Mouse (Mus musculus) heart, postnatal 36 days (tissue): ENCODE measurements around the gene Dnajc28. TPM values are rescaled to one million over a fixed set of nuclear protein-coding genes. Genes with fewer than 3 reads are reported as not detected.
A peak's percentile ranks its signal among the peaks of the same experiment; 100 is the strongest.

Source experiments
- DNase-seq, 2 experiments: peaks; one replicate each; pipeline ENCODE4 v3.0.0; 2021 to 2022
- intact Hi-C: fragments of 180-260 bp; cut with DNase I; formaldehyde crosslinking; loops from one replicate; pipeline ENCODE4 v1.15.1; 2025
- total RNA-seq, 2 experiments: library from RNA; stranded (reverse); gene quantifications; 2 replicates each; pipeline ENCODE4 v1.2.3; 2021

Gene Dnajc28
- total RNA-seq, 2 experiments from 2014 or later: 32.3 to 35.8 TPM

- intact Hi-C loops: no loop called here
- DNase-seq: no peak
Measured at GRCm38 (mm10) chr16:91639161-91639560, 20.3 kb upstream of the Dnajc28 start.

GRCm38 (mm10) chr16:91633641-91634040 is 14.8 kb upstream of the Dnajc28 start:
- no peak for DNase-seq
- intact Hi-C loops: no loop called here

- DNase-seq: no peak
- intact Hi-C loops: no loop called here
Measured at GRCm38 (mm10) chr16:91632940-91633339, 14.1 kb upstream of the Dnajc28 start.

GRCm38 (mm10) chr16:91632439-91632838 is 13.6 kb upstream of the Dnajc28 start:
- intact Hi-C loops: no loop called here
- DNase-seq: no peak

- intact Hi-C loops: no loop called here
- DNase-seq: no peak
Measured at GRCm38 (mm10) chr16:91630584-91630983, 11.8 kb upstream of the Dnajc28 start.

DNA sequence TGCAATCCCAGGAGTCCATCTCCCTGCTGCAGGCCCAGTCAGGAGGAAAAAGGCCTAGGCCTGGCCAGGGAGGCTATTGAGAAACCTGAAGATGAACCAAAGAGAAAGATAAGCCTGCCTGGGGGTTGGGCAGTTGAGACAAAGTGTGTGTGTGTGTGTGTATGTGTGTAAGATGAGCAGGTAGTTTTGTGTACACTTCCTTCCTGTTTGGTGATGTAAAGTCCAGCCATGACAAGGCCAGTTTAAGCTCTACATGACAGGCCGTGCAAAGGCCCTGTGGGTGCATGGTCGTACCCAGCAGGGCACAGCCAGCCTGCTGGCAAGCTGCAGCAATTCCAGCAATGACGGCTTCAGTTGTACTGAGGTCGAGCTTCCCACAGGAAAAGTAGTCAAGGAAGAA is 10.9 kb upstream of the Dnajc28 start:
- intact Hi-C loops: no loop called here
- DNase-seq: no peak

DNA sequence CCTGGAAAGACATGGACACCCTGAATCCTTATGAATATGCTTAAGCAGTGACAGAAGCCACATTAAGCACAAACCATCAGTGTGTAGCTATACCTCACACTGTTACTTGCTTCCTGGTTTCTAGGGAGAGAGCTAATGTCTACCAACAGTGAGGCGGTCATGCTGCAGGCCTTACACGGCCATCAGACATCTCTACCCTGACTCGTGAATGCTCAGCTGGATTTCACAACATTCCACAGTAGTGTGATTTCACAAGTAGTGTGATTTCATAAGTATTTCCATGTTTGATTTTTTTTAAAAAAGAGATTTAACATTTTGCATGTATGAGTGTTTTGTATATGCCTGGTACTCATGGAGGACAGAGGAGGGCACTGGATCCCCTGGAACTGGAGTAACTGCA is 9.8 kb upstream of the Dnajc28 start:
- intact Hi-C loops: no loop called here
- DNase-seq: no peak

GRCm38 (mm10) chr16:91627831-91628230 is 9.0 kb upstream of the Dnajc28 start:
- DNase-seq: no peak
- intact Hi-C loops: no loop called here

DNA sequence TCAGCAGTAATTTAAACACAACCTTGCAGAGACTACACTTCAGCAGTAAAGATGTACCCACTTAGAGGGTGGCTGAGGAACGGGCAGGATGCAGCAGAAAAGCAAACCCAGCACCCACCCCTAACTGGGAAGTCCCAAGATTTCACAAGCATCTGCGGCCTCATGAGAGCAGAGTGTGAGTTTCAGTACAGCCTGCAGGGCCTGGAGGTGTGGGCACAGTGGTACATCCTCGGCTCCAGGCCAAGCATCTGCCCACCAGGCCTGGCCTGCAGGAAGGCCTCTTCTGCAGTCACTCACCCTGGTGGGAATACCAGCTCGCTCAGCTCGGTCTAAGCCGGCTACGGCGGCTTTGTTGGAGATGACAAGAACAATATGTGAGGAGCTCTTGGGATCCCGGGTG is 4.2 kb upstream of the Dnajc28 start:
- intact Hi-C loops: no loop called here
- DNase-seq: no peak

DNA sequence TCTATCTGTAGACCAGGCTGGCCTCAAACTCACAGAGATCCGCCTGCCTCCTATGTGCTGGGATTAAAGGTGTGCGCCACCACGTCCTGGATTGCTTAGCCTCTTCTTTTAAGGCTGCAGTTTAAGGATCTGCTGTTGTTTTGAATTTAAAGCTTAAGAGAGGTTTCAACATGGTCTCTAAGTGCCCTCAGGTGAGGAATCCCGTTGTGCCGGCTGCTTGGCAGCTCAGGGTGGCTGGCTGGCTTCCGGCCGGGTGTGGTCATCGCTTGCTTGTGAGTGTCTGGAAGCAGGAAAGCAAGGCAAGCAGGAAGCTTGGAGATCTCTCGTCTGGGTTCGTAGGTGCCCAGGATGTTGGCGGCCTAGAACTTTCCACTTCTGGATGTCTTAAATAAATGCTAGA is 2.2 kb upstream of the Dnajc28 start:
- intact Hi-C loops: no loop called here
- no peak for DNase-seq

DNA sequence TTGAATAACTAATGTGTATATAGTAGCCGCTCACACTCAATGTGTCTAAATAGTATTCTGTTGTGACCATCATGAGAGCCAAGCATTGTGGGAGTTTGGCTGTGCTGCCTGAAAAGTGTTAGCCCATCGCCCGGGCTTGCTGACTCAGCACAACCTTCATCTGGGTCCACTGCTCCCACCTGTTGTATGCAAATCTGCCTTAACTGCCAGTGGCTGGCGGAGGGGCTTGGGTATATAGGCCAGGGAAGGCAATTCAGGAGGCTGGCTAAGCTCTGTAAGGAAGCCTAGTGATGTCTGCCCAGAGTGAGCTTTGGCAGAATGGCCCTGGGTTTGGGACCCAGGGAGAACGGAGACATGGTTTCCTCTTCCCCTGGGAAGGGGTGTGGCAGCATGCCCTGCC is 1.4 kb upstream of the Dnajc28 start:
- DNase-seq: no peak
- intact Hi-C loops: no loop called here

- intact Hi-C loops: no loop called here
- no peak for DNase-seq
Measured at GRCm38 (mm10) chr16:91614552-91614951, 4.3 kb downstream of the Dnajc28 start.

DNA sequence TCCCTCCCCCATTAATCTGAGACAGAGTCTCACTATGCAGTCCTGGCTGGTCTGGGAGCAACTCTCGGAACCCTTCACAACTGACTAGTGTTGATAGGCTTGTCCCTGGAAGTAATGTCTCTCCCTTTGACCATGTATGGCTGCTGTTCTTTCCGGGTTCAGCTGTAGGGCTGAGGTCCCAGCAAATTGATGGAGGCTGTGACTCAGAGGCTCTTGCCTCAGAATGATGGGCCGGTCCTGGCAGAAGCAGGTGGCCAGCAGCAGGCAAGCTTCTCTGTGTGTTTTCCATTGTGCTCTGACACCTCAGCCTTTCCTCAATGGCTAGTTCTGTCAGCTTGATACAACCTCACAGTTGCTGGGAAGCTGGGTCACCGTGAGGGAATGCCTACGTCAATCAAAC is 6.3 kb downstream of the Dnajc28 start:
- intact Hi-C loops: no loop called here

GRCm38 (mm10) chr16:91611248-91611647 is 7.6 kb downstream of the Dnajc28 start:
- intact Hi-C loops: no loop called here
- DNase-seq: no peak

More for the DNA sequence above, 6.3 kb downstream of the Dnajc28 start:
- DNase-seq: no peak

- intact Hi-C loops: no loop called here
Measured at GRCm38 (mm10) chr16:91609501-91610245, 9.2 kb downstream of the Dnajc28 start.

GRCm38 (mm10) chr16:91606958-91607357 is 11.9 kb downstream of the Dnajc28 start:
- intact Hi-C loops: no loop called here
- no peak for DNase-seq

More at GRCm38 (mm10) chr16:91609501-91610245, 9.2 kb downstream of the Dnajc28 start:
- DNase-seq: peak; percentile 41 to 48

GRCm38 (mm10) chr16:91605156-91605555 is 13.7 kb downstream of the Dnajc28 start:
- intact Hi-C loops: no loop called here

GRCm38 (mm10) chr16:91601693-91602092 is 17.1 kb downstream of the Dnajc28 start:
- no peak for DNase-seq
- intact Hi-C loops: no loop called here

More at GRCm38 (mm10) chr16:91605156-91605555, 13.7 kb downstream of the Dnajc28 start:
- peak in 1 of 2 experiments; percentile 38 for DNase-seq

- DNase-seq: no peak
- intact Hi-C loops: no loop called here
Measured at GRCm38 (mm10) chr16:91601081-91601480, 17.7 kb downstream of the Dnajc28 start.

DNA sequence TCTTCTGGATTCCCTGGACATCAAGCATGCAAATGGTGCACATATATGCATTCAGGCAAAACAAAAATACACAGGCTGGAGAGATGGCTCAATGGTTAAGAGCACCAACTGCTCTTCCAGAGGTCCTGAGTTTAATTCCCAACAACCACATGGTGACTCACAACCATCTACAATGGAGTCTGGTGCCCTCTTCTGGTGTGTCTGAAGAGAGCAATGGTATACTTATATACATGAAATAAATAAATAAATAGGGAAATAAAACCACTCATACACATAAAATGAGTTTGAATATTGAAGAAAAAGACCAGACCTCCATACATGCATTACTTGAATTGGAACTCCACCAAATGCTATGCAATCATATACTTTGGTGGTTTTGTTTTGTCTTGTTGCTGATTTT is 19.6 kb downstream of the Dnajc28 start:
- intact Hi-C loops: loop anchor here (2.0 to 5.0 kb wide), 3 partner anchors 20 to 52 kb away; partner anchors contain the start of genes Dnajc28, Gart, Ifngr2 and Son
- DNase-seq: no peak

GRCm38 (mm10) chr16:91597672-91598010 is 21.2 kb downstream of the Dnajc28 start, which contains the start of gene Tmem50b:
Gene Tmem50b, minus strand, starts transcription at chr16:91597800.
- intact Hi-C loops: loop anchor here (2.0 to 5.0 kb wide), 3 partner anchors 21 to 50 kb away; partner anchors contain the start of genes Dnajc28, Gart, Ifngr2 and Son
- DNase-seq: peak; percentile 99
